Mouse (Mus musculus) E14TG2a.4 (cell line): Measurements from ENCODE around the gene Ncoa5.

Source experiments
- CTCF ChIP-seq: conservative IDR thresholded peaks from 2 replicates; pipeline ENCODE4 v1.5.1; 2014; ENCODE audit warnings: low read length
- POU5F1 ChIP-seq: IDR thresholded peaks from 2 replicates; pipeline ENCODE4 v1.6.1; 2014; ENCODE audit warnings: low read length, borderline replicate concordance

- TF ChIP-seq CTCF (peak; percentile 88), POU5F1 (no peak)
Observed at GRCm38 (mm10) chr2:164957548-164958315, 76.9 kb downstream of the Ncoa5 start.
